Mouse (Mus musculus) NIH3T3 (cell line): ENCODE results near the gene Sfr1.

Experiments
- DNase-seq: peaks from one replicate; pipeline ENCODE4 v3.0.0-alpha.2; 2012; ENCODE audit warnings: low read depth

Gene Sfr1

GRCm38 (mm10) chr19:47752456-47752855, 21.0 kb downstream of the Sfr1 start:
- DNase-seq, result no peak

GRCm38 (mm10) chr19:47753921-47754320, 22.4 kb downstream of the Sfr1 start:
- no peak for DNase-seq

- DNase-seq, result no peak
Measured at GRCm38 (mm10) chr19:47754931-47755330, 23.4 kb downstream of the Sfr1 start.

- no peak for DNase-seq
Measured at GRCm38 (mm10) chr19:47755625-47756024, 24.1 kb downstream of the Sfr1 start.

- no peak for DNase-seq
Measured at GRCm38 (mm10) chr19:47777847-47778246, 46.4 kb downstream of the Sfr1 start.

- DNase-seq, result no peak
Measured at GRCm38 (mm10) chr19:47780145-47780544, 48.7 kb downstream of the Sfr1 start.

- peak; percentile 37 for DNase-seq
Measured at GRCm38 (mm10) chr19:47780972-47781371, 49.5 kb downstream of the Sfr1 start.

GRCm38 (mm10) chr19:47783898-47784297, 52.4 kb downstream of the Sfr1 start:
- no peak for DNase-seq
